Mouse (Mus musculus): Measurements from ENCODE around the gene Ppp1r14c. TPM values are rescaled to one million over a fixed set of nuclear protein-coding genes. Genes with fewer than 3 reads are reported as not detected.

The Ppp1r14c gene
- polyA plus RNA-seq, 1 experiment from 2014 or later: 77.3 TPM

Small RNA genes lying within 50 kb of the gene (microRNA-seq; reads per million reads assigned to microRNA genes)
- gene Gm24482: not detected

Other genes starting within 250 kb of the Ppp1r14c start
- not detected in 2 replicates for gene H60c, start 98.3 kb upstream of the Ppp1r14c start, polyA plus RNA-seq (2015; fragmentation: Nextera tagmentation; extraction: Ambion mirVana)
- gene Iyd, start 174.2 kb downstream of the Ppp1r14c start, polyA plus RNA-seq (2015; fragmentation: Nextera tagmentation; extraction: Ambion mirVana): 0.31 and 0.43 TPM in 2 replicates